Mouse (Mus musculus) lung, adult 2 months (tissue): ENCODE measurements around the gene Gm11541.

Experiments
- CTCF ChIP-seq: fragments of 200-500 bp; IDR thresholded peaks from 2 replicates; pipeline ENCODE4 v1.5.1; 2011; ENCODE audit warnings: mild to moderate bottlenecking, low read length, control low read depth; ENCODE audit not compliant: insufficient read depth
- POLR2A ChIP-seq: fragments of 200-500 bp; IDR thresholded peaks from 2 replicates; pipeline ENCODE4 v1.6.1; 2011; ENCODE audit warnings: low read depth, mild to moderate bottlenecking, control low read depth, low read length, borderline replicate concordance; ENCODE audit errors: extremely low read depth

- TF ChIP-seq POLR2A = no peak
- TF ChIP-seq CTCF = no peak
Observed at GRCm38 (mm10) chr11:94701401-94702215, 2.7 kb downstream of the Gm11541 start.
